Mouse (Mus musculus): ENCODE data around the gene Phactr3.

DNA sequence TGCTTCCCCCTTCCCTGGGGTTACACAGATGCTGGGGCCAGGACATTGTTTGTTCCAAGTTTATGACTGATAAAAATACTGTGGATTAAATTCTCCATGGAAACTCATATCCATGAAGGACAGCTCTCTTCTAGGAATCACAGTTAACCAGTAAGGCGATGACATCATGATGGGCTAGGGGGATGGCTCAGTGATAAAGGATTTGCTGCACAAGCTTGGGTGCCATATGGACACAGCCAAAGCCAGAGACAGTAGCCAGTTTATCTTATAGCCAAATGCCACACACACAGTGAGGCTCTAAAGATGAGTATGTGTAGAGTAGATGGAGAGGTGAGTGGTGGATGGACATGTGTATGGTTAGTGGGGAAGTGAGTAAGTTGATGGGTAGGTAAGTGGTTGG lies 45.2 kb downstream of the Phactr3 start:
- no peak for TF ChIP-seq CTCF (IDR thresholded peaks at IDR 0.05; ENCODE audit: insufficient read depth, low read depth, low read length)
- TF ChIP-seq POLR2A (IDR thresholded peaks at IDR 0.05; ENCODE audit: insufficient read depth, low read depth, low read length) = no peak

Measured in olfactory bulb, adult 2 months (tissue).